Mouse (Mus musculus) right cerebral cortex, postnatal 4 days (tissue): ENCODE results near the gene Rcvrn.

Source experiments
- DNase-seq: peaks from one replicate; pipeline ENCODE4 v3.0.0-alpha.2; 2022

Gene Rcvrn

DNA sequence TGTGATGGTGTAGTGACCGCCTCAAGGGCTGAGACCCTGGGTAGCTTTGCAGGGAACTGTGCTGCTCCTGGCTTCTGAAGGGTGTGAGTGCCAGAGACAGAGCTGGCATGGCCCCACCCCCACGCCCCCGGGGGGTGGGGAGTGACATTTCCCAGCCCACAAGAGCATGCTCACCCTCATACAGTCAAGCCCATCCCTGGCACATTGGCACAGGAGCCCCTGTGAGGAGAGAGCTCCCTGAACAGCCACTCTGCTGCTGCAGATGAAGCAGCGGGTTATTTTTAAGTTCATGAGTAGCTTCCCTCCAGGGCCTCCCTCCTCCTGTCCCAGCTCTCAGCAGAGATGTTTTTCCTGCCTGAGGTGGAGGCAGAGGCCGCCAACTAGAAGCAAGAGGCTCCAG lies 23.0 kb upstream of the Rcvrn start:
- no peak for DNase-seq

DNA sequence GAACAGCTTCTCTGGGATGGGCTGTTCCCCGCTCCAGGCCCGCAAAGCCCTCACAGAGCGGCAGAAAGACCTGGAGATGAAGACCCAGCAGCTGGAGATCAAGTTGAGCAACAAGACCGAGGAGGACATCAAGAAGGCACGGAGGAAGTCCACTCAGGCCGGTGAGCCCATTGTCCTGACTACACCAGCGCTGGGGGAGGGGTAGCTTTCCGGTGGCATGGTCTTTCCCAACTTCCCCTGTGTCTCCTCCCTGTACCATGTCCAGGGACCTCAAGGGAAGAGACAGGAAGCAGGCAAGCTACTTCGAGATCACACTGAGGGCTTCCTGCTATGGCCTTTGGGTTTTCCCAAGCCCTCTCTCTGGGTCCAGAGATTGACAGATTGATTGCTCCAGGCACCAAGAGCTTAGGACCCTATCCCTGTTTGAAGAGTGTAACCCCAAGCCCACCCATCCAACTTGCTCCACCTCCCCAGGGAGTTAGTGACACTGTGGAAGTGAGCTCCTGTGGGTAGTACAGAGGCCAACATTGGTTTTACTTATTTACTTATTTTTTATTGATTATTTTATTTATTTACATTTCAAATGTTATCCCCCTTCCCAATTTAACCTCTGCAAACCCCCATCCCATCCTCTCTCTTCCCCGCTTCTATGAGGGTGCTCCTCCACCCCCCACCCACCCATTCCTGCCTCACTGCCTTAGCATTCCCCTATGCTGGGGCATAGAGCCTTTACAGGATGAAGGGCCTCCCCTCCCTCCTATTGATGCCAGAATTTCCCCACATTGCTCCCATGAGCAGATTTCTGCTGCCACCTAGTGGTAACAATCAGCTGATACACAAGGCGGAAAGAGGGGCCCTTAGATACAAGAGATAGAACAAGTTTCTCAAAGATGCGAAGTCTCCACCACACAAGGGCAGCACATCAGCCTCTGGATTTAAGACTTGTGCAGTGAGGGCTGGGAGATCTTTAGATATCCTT lies 19.3 kb upstream of the Rcvrn start:
- DNase-seq: no peak

DNA sequence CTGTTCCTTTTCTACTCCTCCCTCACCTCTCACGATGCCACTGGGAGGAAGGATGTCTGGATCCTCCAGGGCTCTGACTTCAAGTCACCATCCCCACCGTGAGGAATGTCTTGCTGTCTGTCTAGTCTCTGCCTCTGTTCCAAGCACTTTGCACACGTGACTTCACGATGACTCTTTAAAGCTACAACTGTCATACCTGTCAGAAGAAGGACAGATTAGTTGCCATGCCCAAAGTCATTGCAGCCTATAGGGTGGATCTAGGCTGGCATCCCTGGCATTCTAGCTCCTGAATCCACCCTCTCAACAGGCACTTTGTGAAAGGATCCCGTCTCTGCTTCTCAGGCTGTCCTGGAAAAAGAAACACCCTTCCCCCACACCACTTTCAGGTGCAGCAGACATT lies 15.8 kb upstream of the Rcvrn start:
- no peak for DNase-seq

DNA sequence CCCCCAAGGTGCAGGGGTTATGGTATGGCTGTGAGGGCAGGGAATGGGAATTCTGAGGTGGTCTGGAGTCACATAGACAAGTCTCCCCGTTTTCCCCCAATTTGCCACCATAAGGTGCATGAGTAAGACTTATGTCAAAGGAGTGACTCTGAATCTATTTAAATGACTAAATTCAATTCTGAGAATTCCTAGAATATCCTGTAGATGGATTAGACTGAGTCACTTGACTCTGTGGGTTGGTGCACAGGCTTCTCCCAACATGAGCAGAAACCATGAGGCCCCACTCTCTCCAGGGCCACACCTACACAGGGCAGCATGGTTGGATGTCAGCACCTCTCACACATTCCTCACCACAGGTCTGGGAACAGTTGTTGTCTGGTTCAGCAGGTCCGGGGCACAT lies 15.2 kb upstream of the Rcvrn start:
- DNase-seq: no peak

DNA sequence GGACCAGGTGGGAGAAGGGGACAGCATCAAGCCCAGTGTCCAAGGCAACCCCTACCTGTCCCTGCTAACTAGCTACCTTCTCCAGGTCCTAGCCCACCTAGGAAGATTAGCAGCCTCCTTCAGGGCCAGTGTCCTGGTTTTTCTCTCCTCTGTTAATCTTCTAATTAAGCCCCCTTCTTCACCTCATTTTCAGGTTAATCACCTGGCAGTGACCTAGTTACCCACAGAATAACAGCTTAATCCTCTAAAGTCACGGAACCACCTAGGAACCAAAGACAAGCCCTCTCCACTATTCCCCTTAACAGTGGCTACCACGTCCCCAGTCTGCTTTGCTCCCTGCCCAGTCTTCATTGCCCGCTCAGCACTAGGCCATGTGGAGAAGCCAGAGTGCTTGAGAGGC lies 13.3 kb upstream of the Rcvrn start:
- no peak for DNase-seq

DNA sequence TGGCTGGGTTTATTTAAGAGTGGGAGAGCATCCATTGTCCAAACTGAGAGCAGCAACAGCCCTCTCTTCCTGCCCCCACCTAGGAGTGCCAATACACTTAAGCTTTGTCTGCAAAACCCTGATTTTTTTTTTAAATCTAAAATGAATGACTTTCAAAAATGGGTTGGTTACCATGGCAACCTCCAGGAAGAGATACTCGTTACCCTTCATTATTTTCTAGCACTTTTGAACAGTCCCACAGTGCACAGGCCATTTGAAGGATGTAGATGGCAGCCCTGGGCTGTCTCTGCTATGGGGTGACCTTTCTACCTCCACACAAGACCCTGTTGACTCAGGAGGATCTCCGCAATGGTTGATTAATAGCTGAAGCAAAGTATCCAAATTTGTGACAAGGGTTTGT lies 9.0 kb upstream of the Rcvrn start:
- no peak for DNase-seq

DNA sequence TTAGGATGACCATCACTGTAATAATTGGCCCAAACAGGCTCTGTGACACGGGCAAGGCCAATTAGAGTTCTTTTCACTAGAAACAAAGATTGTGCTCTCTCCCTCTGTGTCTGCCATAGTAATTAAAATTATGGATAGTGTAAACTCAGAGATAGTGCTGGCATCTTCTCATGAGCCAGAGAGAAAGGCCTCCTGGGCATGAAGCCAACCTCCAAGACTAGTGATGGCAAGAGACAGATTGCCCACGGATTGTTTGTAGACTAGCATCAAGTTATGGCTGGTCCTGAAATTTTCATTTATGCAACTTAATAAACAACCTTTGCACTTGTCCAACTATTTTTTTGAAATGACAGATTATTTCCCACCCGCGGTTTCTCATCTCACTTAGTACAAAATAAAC lies 17.9 kb downstream of the Rcvrn start:
- DNase-seq: peak; percentile 53

DNA sequence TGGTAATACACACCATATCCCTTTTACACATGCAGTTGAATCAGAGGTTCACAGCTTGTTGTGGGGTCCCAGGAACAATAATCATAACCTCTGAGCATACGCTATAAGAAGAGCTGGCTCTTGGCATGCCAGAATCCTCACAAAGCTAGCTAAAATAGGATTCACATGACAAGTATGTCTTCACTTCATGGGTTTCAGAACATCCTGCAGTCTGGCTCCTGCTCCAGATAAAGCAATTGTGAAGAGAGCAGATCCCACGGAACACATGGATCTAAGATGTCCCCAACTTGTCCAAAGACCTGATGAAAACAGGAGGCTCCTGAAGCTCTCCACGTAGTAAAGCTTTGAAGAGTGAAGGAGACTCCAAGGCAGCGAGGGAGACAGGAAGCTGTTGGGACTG lies 20.3 kb downstream of the Rcvrn start:
- no peak for DNase-seq

DNA sequence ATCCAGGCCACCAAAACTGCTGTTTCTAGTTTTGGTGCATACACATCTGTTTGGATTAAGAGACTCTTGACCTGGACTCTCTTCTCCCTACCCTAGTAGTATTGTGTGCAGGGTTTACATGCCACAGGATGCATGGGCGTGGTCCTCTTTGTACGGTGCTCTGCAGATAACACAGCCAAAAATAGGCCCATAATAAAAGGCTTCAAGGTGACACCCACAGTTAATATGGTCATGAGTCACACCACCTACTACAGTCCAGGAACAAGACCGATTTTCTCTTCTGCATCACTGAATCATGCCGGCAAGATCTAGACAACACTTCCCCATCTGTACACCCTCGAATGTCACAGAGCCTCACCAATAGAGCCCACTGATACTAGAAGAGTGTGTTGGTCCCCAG lies 26.4 kb downstream of the Rcvrn start:
- no peak for DNase-seq

DNA sequence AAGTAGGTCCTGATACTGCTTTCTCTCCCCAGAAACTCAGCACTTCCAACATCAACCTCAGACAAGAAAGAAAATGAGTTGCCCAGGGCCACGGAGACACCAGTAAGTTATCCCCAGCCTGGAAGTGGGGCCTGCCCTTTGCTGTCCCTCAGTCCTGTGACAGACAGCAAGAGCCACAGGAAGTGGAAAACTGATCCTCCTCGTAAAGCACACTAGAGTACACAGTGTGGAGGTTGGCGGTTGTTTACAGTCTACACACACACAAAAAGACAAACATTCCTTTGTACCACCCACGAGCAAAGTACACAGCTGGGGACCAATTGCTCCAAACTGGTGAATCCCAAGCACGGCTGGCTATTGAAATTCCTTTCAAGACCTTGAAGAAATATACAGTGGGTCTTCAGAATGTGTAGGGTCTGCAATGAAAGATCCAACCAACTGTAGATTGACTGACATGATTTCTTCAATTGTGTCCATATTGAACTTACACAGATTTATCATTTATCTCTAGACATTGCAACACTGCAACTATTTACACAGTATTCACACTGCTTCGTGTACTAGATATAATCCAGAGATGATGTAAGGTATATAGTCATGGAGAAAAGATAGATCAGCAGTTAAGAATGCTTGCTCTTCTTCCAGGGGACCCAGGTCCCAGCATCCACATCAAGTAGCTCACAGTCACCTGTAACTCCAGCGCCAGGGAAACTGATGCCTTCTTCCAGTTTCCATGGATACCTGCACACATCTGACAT lies 27.5 kb downstream of the Rcvrn start:
- DNase-seq: no peak

DNA sequence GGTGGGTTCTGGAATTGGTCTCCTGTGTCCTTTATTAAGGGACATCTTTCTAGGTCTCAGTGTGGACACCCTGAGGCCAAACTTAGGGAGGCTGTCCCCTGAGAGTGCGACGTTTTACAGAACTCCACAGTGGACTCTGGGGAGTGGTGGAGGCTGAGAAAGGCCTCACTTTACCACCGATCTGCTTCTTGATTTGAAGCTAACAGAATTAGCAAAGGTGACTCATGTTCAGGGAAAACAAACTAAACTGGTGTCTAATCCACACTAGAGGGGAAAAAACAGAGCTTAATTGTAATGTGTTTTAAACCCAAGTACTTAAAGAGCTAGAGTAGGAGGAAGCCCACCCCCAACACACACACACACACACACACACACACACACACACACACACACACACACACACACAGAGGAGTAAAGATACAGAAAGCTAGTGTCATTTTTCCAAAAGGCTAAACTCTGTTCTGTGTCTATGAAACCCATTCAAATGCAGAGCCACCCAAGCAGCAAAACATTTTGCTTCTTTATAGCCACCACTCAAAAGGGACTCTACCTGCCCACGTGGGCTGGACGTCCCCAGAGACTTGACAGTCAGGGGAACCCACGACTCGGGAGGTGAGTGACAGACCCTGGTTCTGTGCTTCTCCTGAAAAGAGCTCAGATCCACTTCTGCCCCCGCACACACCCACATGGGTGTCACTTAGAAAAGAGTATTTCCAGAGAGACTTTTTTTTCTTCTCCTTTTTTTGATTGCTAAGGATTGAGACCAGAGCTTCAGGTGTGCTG lies 28.3 kb downstream of the Rcvrn start:
- DNase-seq: no peak

DNA sequence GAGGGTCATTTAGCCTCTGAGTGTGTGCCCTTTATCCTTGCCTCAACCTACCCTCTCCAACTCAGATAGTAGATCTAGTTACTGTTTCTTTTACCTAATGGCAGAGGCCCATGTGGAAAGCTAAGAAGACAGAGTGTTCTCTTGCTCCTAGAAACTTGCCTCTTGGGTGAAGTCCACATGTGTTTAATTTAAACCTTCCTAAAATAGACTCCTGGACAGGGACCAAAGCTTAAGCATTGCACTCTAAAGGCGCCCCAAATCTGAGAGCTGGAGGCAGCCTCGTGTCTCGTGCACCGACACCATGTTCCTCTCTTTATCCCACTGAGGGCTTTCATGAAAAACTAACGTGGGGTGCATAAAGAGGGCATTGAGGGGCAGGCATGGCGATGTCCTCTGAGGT lies 32.0 kb downstream of the Rcvrn start:
- no peak for DNase-seq

DNA sequence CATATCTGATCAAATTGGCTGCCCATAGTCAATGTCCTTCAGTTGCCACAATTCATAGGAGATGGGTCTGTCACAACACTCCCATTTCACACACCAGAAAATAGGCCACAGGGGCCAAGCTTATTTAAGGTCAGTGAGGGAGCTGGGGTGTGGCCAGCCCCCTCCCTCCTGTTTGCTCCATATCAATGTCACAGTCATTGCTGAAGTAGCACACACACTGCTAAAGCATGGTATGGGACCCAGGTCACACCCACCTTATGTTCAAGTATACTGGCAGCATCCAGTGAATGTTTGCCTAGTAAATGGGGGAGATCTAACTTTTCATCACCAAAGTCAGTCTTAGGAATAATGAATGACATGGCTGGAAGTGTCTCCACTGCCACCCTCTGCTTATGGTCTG lies 33.6 kb downstream of the Rcvrn start:
- DNase-seq: no peak

DNA sequence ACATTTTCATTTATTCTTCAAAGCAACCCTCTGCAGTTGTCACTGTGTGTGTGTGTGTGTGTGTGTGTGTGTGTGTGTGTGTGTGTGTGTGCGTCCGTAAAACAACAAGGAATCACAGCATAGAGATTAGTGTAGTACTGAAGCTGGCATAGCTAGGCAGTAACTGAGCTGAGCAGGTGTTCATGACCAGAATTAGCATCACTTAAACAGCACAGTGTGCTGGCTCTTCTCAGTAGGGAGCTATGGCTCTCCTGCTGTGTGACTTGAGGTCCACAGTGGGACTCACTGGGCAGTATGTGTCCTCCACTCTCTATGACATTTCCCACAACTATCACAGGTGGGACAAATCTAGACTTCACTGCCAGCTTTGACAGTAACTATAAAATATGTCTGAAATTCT lies 35.9 kb downstream of the Rcvrn start:
- no peak for DNase-seq

DNA sequence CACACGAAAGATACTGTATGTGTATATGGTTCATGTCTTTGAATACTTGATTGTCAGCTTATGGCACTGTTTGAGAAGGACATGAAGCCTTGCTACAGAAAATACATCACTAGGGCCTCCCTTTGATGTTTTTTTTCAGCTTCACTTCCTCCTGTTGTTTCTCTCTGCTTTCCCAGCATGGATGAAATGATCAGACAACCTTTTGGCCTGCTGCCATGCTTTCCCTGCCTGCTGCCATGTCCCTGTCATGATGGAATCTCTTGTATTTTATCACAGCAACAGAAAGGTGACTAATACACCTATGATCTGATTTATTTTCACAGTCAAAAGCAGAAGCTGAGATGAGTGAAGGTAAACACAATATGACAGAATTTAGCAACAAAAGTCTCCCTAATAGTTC lies 38.6 kb downstream of the Rcvrn start:
- no peak for DNase-seq

DNA sequence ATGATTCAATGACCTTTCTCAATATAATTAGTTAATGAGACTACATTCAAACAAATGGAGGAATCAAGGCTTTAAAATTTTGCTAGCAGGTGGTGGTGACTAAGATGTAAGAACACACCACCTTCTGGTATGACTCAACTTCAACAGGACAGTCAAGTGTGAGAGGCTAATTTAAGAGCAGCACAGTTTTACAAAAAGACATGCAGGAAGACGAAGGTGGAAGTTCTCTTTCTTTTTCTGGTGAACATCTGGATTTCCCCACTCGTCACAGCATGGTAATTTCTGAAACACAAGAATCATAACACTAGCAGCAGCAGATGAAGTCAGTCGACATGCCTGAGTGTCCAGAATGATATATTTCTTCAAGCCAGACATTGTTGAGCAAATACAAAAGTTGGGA lies 39.5 kb downstream of the Rcvrn start:
- DNase-seq: no peak

DNA sequence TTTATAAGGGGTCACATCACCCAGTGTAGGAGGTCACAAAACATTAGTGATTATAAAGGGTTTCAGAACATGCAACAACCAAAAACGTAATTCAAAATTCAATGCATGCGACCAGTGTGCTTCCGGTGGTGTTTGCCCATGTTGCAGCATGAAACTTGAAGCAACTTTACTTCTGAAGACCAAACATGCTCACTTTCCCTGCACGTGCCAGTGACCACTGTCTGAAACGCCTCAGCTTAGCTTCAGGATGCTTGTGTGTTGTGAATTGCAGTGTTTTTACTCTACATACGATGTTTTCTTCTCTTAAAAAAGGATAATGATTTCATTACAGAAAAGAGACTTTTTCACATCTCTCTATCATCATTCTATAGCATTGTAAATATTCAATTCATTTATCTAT lies 43.2 kb downstream of the Rcvrn start:
- no peak for DNase-seq

DNA sequence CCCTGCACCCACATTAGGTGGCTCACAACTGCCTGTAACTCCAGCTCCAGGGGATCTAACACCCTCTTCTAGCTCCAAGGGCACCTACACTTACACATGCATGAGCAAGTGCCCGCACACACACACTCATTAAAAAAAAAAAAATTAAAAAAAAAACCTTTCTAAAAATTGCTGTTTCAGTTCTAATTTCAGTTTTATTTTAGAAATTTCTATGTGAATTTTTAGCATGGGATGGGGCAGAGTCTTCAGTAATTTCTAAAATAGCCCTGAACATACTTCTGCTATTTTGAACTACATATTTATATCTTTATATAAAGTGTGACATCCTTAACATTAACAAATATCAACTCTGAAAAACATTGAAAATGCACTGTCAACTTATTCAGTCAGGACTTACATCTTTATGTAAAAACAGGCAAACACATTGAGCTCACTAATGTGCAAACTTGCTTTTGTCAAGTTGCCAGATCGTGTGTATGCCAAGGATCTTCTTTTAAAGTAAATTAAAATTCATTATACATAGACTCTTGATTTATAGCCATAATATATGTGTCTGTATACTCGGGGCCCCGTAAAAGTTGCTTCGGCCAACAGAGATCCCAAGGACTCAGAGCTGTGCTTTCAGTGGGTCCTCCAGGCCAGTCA lies 43.8 kb downstream of the Rcvrn start:
- DNase-seq: no peak

DNA sequence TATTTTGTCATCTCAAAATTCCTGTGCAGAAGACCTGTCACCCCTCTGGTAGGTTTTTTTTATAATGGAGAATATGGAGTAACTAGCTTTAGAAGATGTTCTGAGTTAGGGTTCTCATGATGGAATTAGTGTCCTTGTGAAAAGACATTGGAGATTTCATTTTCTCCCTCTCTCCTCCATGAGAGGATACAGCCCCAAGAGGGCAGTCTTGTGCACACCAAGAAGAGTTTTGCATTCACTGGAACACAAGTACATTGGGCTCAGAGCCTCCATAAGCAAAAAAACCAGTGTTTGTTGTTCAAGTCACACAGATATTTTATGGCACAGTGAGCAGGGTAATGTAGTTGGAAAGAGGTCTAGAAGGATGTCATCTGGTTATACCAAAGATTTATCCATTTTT lies 46.4 kb downstream of the Rcvrn start:
- no peak for DNase-seq
